Mouse (Mus musculus): ENCODE data around the gene Pdx1. TPM values are rescaled to one million over a fixed set of nuclear protein-coding genes. Genes with fewer than 3 reads are reported as not detected.

Pdx1 gene
- polyA plus RNA-seq, 1 experiment from 2014 or later: 5.7 TPM

DNA sequence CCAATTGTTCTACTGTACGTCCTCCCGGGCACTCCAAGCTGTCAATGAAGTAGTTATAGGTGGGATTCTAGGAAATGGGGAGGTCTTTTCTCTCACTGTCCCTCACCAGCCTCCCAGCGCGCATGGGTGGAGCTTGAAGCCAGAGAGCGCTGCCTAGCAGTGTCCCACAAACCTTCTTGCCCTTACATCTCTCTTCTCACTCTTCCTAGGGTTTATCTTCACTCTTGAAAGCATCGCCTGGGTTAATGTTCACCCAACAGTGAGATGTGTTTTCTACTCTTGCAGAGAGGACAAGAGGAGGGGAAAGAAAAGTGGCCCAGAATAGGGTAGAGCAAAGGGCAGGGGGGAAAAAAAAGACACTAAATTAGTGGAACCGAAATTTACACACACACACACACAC, 47.6 kb downstream of the Pdx1 start:
- Histone ChIP-seq H3K9me3 (no peaks in the 10 kb centered on the region), H3K36me3 (no peaks in the 10 kb centered on the region), H3K4me3 (replicated peaks) (no peak overlapping the region), H3K9ac (no peak overlapping the region), H3K27ac (peak overlapping the region; percentile 56), H3K4me1 (replicated peaks) (no peaks in the 10 kb centered on the region), H3K27me3 (replicated peaks) (peaks cover 67% of the 10 kb centered on the region), H3K4me2 (replicated peaks) (peak overlapping the region; percentile 34)
- ATAC-seq: peak; percentile 66
- 5% methylated on average over 7 of the region's 7 CpGs for WGBS

DNA sequence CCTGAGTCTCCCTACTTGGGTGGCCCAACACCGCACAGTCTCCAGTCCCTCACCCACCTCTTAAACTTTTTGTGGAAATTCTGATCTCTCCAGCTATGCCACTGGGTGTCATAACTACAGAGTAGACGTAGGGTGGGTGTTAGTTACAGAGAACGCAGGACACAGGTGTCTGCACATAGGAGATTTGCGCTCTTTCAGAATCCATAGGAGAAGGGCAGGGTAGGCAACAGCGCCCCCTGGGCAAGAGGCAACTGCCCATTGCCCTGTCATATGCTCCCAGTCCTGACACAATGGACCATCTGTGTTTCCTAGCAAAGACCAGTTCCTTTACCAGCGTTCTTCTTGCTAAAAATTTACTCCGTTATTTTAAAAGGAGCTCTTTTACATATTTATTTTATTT, 48.2 kb downstream of the Pdx1 start:
- no peak overlapping the region for H3K9ac ChIP-seq
- peak; percentile 13 for ATAC-seq
- H3K27ac ChIP-seq: peak overlapping the region; percentile 51; the same call in 1 of the 2 replicates
- WGBS: 28% methylated on average over 7 of the region's 7 CpGs
- 0 out of 2 replicates have a peak overlapping the region, but pooled peaks have one; percentile 34 for H3K4me2 ChIP-seq (replicated peaks)
- peaks cover 69% of the 10 kb centered on the region for H3K27me3 ChIP-seq (replicated peaks)
- H3K36me3 ChIP-seq: no peaks in the 10 kb centered on the region
- no peaks in the 10 kb centered on the region for H3K9me3 ChIP-seq
- no peak overlapping the region for H3K4me3 ChIP-seq (replicated peaks)
- no peaks in the 10 kb centered on the region for H3K4me1 ChIP-seq (replicated peaks)

DNA sequence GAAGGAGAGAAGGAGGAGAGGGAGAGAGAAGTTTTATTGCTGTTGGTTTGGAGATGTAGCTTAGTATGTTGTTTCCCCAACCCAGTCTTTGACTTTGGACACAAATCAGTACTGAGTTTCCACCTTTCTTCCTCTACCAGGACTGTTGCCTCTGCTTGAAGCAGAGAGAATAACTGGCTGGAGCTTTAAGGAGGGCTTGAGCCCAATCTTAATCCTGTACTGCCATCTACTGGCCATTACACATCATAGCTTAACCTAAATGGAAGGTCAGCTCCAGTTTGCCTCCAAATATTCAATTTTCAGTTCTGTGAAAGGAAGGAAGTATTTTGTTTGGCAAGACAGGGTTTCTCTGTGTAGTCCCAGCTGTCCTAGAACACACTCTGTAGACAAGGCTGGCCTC, 49.9 kb downstream of the Pdx1 start:
- no peak overlapping the region for H3K4me3 ChIP-seq (replicated peaks)
- H3K4me2 ChIP-seq (replicated peaks): no peak overlapping the region
- peak; percentile 15; the same call in 1 of the 2 replicates for ATAC-seq
- H3K27me3 ChIP-seq (replicated peaks): peaks cover 54% of the 10 kb centered on the region
- 0 out of 2 replicates have a peak, but pooled peaks cover 3% of the 10 kb centered on the region for H3K4me1 ChIP-seq (replicated peaks)
- H3K27ac ChIP-seq: no peak overlapping the region
- no peaks in the 10 kb centered on the region for H3K9me3 ChIP-seq
- H3K36me3 ChIP-seq: no peaks in the 10 kb centered on the region
- no peak overlapping the region for H3K9ac ChIP-seq

DNA sequence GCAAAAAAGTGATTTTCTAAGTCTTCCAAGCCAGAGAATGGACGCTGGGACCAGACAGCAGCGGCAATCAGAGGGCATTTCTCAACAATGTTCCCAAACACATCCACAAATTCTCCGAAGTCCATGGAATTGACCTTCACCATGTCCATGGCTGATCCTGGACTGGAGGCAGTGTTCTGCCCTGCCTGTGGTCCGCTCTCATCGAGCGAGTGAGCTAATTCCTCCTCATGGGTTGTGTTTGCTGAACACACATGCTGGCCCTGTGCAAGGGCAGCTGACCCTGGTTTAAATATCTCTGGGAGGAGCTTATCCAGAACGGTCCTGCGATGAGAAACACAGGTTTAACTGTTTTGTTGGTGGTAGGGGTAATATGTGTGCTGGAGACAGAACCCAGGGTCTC, 52.4 kb downstream of the Pdx1 start, which contains the start of gene Urad:
Gene Urad, minus strand, starts transcription at position 258 of the 400 bp plus-strand sequence.
- H3K4me1 ChIP-seq (replicated peaks): 0 out of 2 replicates have a peak, but pooled peaks cover 3% of the 10 kb centered on the region
- H3K27ac ChIP-seq: no peak within 1 kb of the TSS
- peaks cover 30% of the 10 kb centered on the region for H3K27me3 ChIP-seq (replicated peaks)
- peak within 1 kb of the TSS; percentile 26; the same call in 1 of the 2 replicates for H3K4me2 ChIP-seq (replicated peaks)
- no peaks in the 10 kb centered on the region for H3K9me3 ChIP-seq
- 53% methylated on average over 8 of the region's 8 CpGs for WGBS
- no peak within 1 kb of the TSS for H3K4me3 ChIP-seq (replicated peaks)
- H3K9ac ChIP-seq: no peak within 1 kb of the TSS
- no peak for ATAC-seq
- no peaks in the 10 kb centered on the region for H3K36me3 ChIP-seq

DNA sequence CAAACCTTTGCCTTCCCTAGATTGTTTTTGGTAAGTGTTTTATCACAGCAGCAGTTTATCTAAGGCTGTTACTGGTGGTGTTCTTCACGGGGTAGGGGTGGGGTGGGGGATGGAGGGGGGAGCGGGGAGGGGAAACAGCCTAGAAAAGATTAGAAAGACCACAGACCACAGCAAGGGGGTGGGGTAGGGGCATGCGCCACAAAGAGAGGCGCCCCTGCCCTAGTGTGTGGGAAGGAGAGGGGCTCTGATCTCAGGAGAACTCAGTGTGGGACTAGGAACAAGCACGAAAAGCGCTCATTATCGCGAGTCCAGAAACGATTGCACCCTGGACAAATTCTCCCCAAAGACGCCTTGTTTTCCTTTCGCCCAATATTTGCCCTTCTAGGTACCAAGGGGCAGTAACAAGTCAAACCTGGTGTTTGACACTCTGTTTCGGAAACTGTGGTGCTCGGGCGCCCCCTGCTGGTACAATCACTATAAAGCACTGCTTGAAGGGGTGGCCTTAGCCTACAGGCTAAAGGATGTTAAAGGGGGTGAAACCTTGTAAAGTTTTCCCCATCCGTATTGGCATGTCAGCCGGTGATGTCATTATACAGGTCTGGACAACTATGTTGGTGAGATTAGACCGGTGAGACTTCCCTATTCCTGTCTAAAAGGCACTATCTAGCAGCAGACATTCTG, 53.6 kb downstream of the Pdx1 start:
- Histone ChIP-seq H3K9me3 (no peaks in the 10 kb centered on the region), H3K4me2 (replicated peaks) (peak overlapping the region; percentile 26; the same call in 1 of the 2 replicates), H3K4me1 (replicated peaks) (0 out of 2 replicates have a peak, but pooled peaks cover 3% of the 10 kb centered on the region), H3K36me3 (no peaks in the 10 kb centered on the region), H3K4me3 (replicated peaks) (no peak overlapping the region), H3K9ac (no peak overlapping the region), H3K27me3 (replicated peaks) (peaks cover 20% of the 10 kb centered on the region), H3K27ac (no peak overlapping the region)
- ATAC-seq: peak; percentile 61
- WGBS: 13% methylated on average over 17 of the region's 17 CpGs

Other genes starting within 250 kb of the Pdx1 start
- gene Lnx2, start 193.4 kb upstream of the Pdx1 start, polyA plus RNA-seq (2015; fragmentation: Nextera tagmentation; extraction: Ambion mirVana): 13.3 and 15.0 TPM in 2 replicates
- 151 and 155 TPM in 2 replicates for gene Polr1d, start 192.9 kb upstream of the Pdx1 start, polyA plus RNA-seq (2015; fragmentation: Nextera tagmentation; extraction: Ambion mirVana)
- not detected in 2 replicates for gene Gsx1, start 81.3 kb upstream of the Pdx1 start, polyA plus RNA-seq (2015; fragmentation: Nextera tagmentation; extraction: Ambion mirVana)
- gene Cdx2, start 37.3 kb downstream of the Pdx1 start, polyA plus RNA-seq (2015; fragmentation: Nextera tagmentation; extraction: Ambion mirVana): 36.0 and 38.2 TPM in 2 replicates
- 1.6 and 1.7 TPM in 2 replicates for gene Urad, start 52.5 kb downstream of the Pdx1 start, polyA plus RNA-seq (2015; fragmentation: Nextera tagmentation; extraction: Ambion mirVana)
- gene Flt3, start 130.5 kb downstream of the Pdx1 start, polyA plus RNA-seq (2015; fragmentation: Nextera tagmentation; extraction: Ambion mirVana): 0.31 and 0.34 TPM in 2 replicates
- 64.5 and 67.5 TPM in 2 replicates for gene Pan3, start 160.2 kb downstream of the Pdx1 start, polyA plus RNA-seq (2015; fragmentation: Nextera tagmentation; extraction: Ambion mirVana)